Mouse (Mus musculus): ENCODE results near the gene Ctc1. TPM values are rescaled to one million over a fixed set of nuclear protein-coding genes. Genes with fewer than 3 reads are reported as not detected.

The Ctc1 gene
- polyA plus RNA-seq, 1 experiment: 29.1 TPM

DNA sequence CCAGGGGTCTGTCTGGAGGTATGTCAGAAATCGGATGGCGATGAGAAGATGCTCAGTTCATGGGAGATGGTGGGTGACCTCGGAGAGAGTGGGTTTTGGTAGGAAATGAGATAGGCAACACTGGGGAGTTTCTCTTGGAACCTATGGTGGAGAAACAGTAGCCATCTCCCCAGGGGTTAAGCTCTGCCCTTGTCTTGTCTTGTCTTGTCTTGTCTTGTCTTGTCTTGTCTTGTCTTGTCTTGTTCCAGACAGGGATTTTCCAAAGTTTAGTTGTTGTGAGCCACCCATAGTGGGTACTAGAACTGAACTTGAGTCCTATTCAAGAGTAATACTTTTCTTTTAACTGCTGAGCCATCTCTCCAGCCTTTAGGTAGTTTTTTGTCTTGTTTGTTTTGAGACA, 10.9 kb downstream of the Ctc1 start:
- TF ChIP-seq POLR2AphosphoS2 (IDR thresholded peaks at IDR 0.05; ENCODE audit: insufficient read length, low read depth): no peak
- no peak for TF ChIP-seq REST (IDR thresholded peaks at IDR 0.05; ENCODE audit: insufficient read depth, insufficient read length)
- TF ChIP-seq MYOG (IDR thresholded peaks at IDR 0.05; ENCODE audit: control insufficient read depth in 1 of 3, insufficient read depth in 1 of 3, insufficient read length in 2 of 3, low read depth in 2 of 3): no peak
- no peak for TF ChIP-seq TCF3 (IDR thresholded peaks at IDR 0.05; ENCODE audit: insufficient read length, low read depth)
- TF ChIP-seq USF1 (IDR thresholded peaks at IDR 0.05; ENCODE audit: low read depth): no peak

GRCm38 (mm10) chr11:69028805-69029204, 13.1 kb downstream of the Ctc1 start:
- Histone ChIP-seq H3K4me2 (ENCODE audit: low read depth) (no peak overlapping the region), H3ac (ENCODE audit: control insufficient read depth, insufficient read length) (no peak overlapping the region), H3K4me3 (no peak overlapping the region), H3K27me3 (ENCODE audit: control insufficient read depth, insufficient read depth, insufficient read length) (no peaks in the 10 kb centered on the region), H3K79me2 (ENCODE audit: control insufficient read depth, insufficient read depth) (no peaks in the 10 kb centered on the region), H3K36me3 (ENCODE audit: control insufficient read depth, insufficient read depth) (peaks cover 52% of the 10 kb centered on the region)
- TF ChIP-seq SRF (IDR thresholded peaks at IDR 0.05; ENCODE audit: control insufficient read depth, insufficient read length, low read depth) (no peak), TCF12 (IDR thresholded peaks at IDR 0.05; ENCODE audit: insufficient read depth, poor library complexity, severe bottlenecking) (no peak), MYOD1 (IDR thresholded peaks at IDR 0.05; ENCODE audit: control insufficient read depth in 1 of 3, insufficient read length in 2 of 3, low read depth in 2 of 3) (no peak), REST (IDR thresholded peaks at IDR 0.05; ENCODE audit: insufficient read depth, insufficient read length) (no peak)

More for the DNA sequence above, 10.9 kb downstream of the Ctc1 start:
- Histone ChIP-seq H3ac (ENCODE audit: control insufficient read depth, insufficient read length) (no peak overlapping the region), H3K4me2 (ENCODE audit: low read depth) (no peak overlapping the region), H3K4me3 (no peak overlapping the region), H3K36me3 (ENCODE audit: control insufficient read depth, insufficient read depth) (peaks cover 68% of the 10 kb centered on the region), H3K27me3 (ENCODE audit: control insufficient read depth, insufficient read depth, insufficient read length) (no peaks in the 10 kb centered on the region), H3K79me2 (ENCODE audit: control insufficient read depth, insufficient read depth) (no peaks in the 10 kb centered on the region)

DNA sequence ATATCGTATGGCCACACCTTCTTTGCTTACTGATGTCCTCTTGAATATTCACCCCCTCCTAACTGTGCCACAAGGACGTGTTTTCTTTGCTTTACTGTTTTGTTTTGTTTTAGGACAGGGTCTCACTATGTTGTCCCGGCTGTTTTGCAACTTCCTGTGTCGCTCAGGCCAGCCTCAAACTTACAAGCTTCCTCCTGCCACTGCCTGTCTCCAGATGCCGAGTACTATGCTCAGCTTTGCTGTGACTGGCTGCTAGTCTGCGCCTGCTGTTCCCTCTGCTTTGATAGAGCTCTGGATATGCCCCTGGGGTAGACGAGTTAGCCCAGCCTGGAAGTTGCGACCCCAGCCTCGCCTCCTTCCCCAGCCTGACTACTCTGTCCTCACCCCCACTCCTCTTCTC, 17.8 kb downstream of the Ctc1 start:
- Histone ChIP-seq H3ac (ENCODE audit: control insufficient read depth, insufficient read length) (no peak overlapping the region), H3K4me3 (no peak overlapping the region), H3K27me3 (ENCODE audit: control insufficient read depth, insufficient read depth, insufficient read length) (no peaks in the 10 kb centered on the region), H3K36me3 (ENCODE audit: control insufficient read depth, insufficient read depth) (peaks cover 21% of the 10 kb centered on the region), H3K4me2 (ENCODE audit: low read depth) (no peak overlapping the region), H3K79me2 (ENCODE audit: control insufficient read depth, insufficient read depth) (no peaks in the 10 kb centered on the region)
- no peak for TF ChIP-seq E2F4 (IDR thresholded peaks at IDR 0.05; ENCODE audit: insufficient read depth)
- no peak for TF ChIP-seq MYOG (IDR thresholded peaks at IDR 0.05; ENCODE audit: control insufficient read depth in 1 of 3, insufficient read depth in 1 of 3, insufficient read length in 2 of 3, low read depth in 2 of 3)
- no peak for TF ChIP-seq CEBPB (IDR thresholded peaks at IDR 0.05; ENCODE audit: insufficient read depth, poor library complexity, severe bottlenecking)
- TF ChIP-seq REST (IDR thresholded peaks at IDR 0.05; ENCODE audit: insufficient read depth, insufficient read length): no peak
- no peak for TF ChIP-seq TCF12 (IDR thresholded peaks at IDR 0.05; ENCODE audit: insufficient read depth, poor library complexity, severe bottlenecking)
- TF ChIP-seq TCF3 (IDR thresholded peaks at IDR 0.05; ENCODE audit: insufficient read length, low read depth): no peak
- no peak for TF ChIP-seq POLR2A (IDR thresholded peaks at IDR 0.05; ENCODE audit: insufficient read length, low read depth)
- TF ChIP-seq SRF (IDR thresholded peaks at IDR 0.05; ENCODE audit: control insufficient read depth, insufficient read length, low read depth): no peak
- TF ChIP-seq MAX (IDR thresholded peaks at IDR 0.05; ENCODE audit: low read depth): no peak
- no peak for TF ChIP-seq MYOD1 (IDR thresholded peaks at IDR 0.05; ENCODE audit: control insufficient read depth in 1 of 3, insufficient read length in 2 of 3, low read depth in 2 of 3)
- TF ChIP-seq USF1 (IDR thresholded peaks at IDR 0.05; ENCODE audit: low read depth): no peak

- Histone ChIP-seq H3K79me2 (ENCODE audit: control insufficient read depth, insufficient read depth) (no peaks in the 10 kb centered on the region), H3K36me3 (ENCODE audit: control insufficient read depth, insufficient read depth) (peaks cover 11% of the 10 kb centered on the region), H3K27me3 (ENCODE audit: control insufficient read depth, insufficient read depth, insufficient read length) (no peaks in the 10 kb centered on the region), H3ac (ENCODE audit: control insufficient read depth, insufficient read length) (no peak overlapping the region), H3K4me3 (no peak overlapping the region), H3K4me2 (ENCODE audit: low read depth) (no peak overlapping the region)
- no peak for TF ChIP-seq TCF3 (IDR thresholded peaks at IDR 0.05; ENCODE audit: insufficient read length, low read depth)
- no peak for TF ChIP-seq MYOG (IDR thresholded peaks at IDR 0.05; ENCODE audit: control insufficient read depth in 1 of 3, insufficient read depth in 1 of 3, insufficient read length in 2 of 3, low read depth in 2 of 3)
- no peak for TF ChIP-seq TCF12 (IDR thresholded peaks at IDR 0.05; ENCODE audit: insufficient read depth, poor library complexity, severe bottlenecking)
- TF ChIP-seq E2F4 (IDR thresholded peaks at IDR 0.05; ENCODE audit: insufficient read depth): no peak
- TF ChIP-seq USF1 (IDR thresholded peaks at IDR 0.05; ENCODE audit: low read depth): no peak
- TF ChIP-seq SRF (IDR thresholded peaks at IDR 0.05; ENCODE audit: control insufficient read depth, insufficient read length, low read depth): no peak
- no peak for TF ChIP-seq MYOD1 (IDR thresholded peaks at IDR 0.05; ENCODE audit: control insufficient read depth in 1 of 3, insufficient read length in 2 of 3, low read depth in 2 of 3)
- no peak for TF ChIP-seq MAX (IDR thresholded peaks at IDR 0.05; ENCODE audit: low read depth)
- no peak for TF ChIP-seq CEBPB (IDR thresholded peaks at IDR 0.05; ENCODE audit: insufficient read depth, poor library complexity, severe bottlenecking)
- TF ChIP-seq REST (IDR thresholded peaks at IDR 0.05; ENCODE audit: insufficient read depth, insufficient read length): no peak
- TF ChIP-seq POLR2A (IDR thresholded peaks at IDR 0.05; ENCODE audit: insufficient read length, low read depth): no peak
- no peak for TF ChIP-seq POLR2AphosphoS2 (IDR thresholded peaks at IDR 0.05; ENCODE audit: insufficient read length, low read depth)
These were observed 18.9 kb downstream of the Ctc1 start for GRCm38 (mm10) chr11:69034585-69034984.

DNA sequence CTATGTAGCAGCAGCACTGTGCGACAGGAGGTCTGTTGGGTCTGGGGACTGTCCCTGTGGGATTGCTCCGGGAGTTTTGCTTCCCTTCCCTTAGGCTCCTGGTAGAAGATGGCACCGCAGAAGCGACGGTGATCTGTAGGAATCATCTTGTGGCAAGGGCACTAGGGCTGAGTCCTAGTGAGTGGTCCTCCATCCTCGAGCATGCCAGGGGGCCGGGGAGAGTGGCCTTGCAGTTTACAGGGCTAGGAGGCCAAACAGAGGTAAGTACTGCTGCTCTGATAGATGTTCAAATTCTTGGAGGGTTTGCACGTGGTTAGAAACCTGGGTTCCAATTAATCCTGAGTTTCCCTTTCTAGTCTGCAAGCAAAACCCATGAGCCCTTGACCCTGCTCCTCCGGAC, 19.7 kb downstream of the Ctc1 start:
- H3ac ChIP-seq (ENCODE audit: control insufficient read depth, insufficient read length): no peak overlapping the region
- no peak for TF ChIP-seq POLR2A (IDR thresholded peaks at IDR 0.05; ENCODE audit: insufficient read length, low read depth)
- TF ChIP-seq USF1 (IDR thresholded peaks at IDR 0.05; ENCODE audit: low read depth): no peak
- TF ChIP-seq MAX (IDR thresholded peaks at IDR 0.05; ENCODE audit: low read depth): no peak
- no peak for TF ChIP-seq E2F4 (IDR thresholded peaks at IDR 0.05; ENCODE audit: insufficient read depth)
- TF ChIP-seq TCF12 (IDR thresholded peaks at IDR 0.05; ENCODE audit: insufficient read depth, poor library complexity, severe bottlenecking): no peak
- TF ChIP-seq MYOG (IDR thresholded peaks at IDR 0.05; ENCODE audit: control insufficient read depth in 1 of 3, insufficient read depth in 1 of 3, insufficient read length in 2 of 3, low read depth in 2 of 3): no peak
- no peak for TF ChIP-seq SRF (IDR thresholded peaks at IDR 0.05; ENCODE audit: control insufficient read depth, insufficient read length, low read depth)
- no peak for TF ChIP-seq MYOD1 (IDR thresholded peaks at IDR 0.05; ENCODE audit: control insufficient read depth in 1 of 3, insufficient read length in 2 of 3, low read depth in 2 of 3)
- TF ChIP-seq TCF3 (IDR thresholded peaks at IDR 0.05; ENCODE audit: insufficient read length, low read depth): no peak
- no peak for TF ChIP-seq POLR2AphosphoS2 (IDR thresholded peaks at IDR 0.05; ENCODE audit: insufficient read length, low read depth)
- no peak for TF ChIP-seq CEBPB (IDR thresholded peaks at IDR 0.05; ENCODE audit: insufficient read depth, poor library complexity, severe bottlenecking)
- TF ChIP-seq REST (IDR thresholded peaks at IDR 0.05; ENCODE audit: insufficient read depth, insufficient read length): no peak
- H3K4me2 ChIP-seq (ENCODE audit: low read depth): peak overlapping the region; percentile 40
- H3K4me3 ChIP-seq: no peak overlapping the region
- no peaks in the 10 kb centered on the region for H3K79me2 ChIP-seq (ENCODE audit: control insufficient read depth, insufficient read depth)
- peaks cover 4% of the 10 kb centered on the region for H3K36me3 ChIP-seq (ENCODE audit: control insufficient read depth, insufficient read depth)
- no peaks in the 10 kb centered on the region for H3K27me3 ChIP-seq (ENCODE audit: control insufficient read depth, insufficient read depth, insufficient read length)

Data from myocyte (in vitro differentiated cells).